Mouse (Mus musculus) monocyte, adult 2 months (primary cell): ENCODE data around the gene Ptpn1.
A peak's percentile ranks its signal among the peaks of the same experiment; 100 is the strongest.

Source experiments
- DNase-seq, 2 experiments: peaks; one replicate each; pipeline ENCODE4 v3.0.0; 2022; ENCODE audit warnings: low spot score in 2 of 2, low read depth in 1 of 2

The Ptpn1 gene

DNA sequence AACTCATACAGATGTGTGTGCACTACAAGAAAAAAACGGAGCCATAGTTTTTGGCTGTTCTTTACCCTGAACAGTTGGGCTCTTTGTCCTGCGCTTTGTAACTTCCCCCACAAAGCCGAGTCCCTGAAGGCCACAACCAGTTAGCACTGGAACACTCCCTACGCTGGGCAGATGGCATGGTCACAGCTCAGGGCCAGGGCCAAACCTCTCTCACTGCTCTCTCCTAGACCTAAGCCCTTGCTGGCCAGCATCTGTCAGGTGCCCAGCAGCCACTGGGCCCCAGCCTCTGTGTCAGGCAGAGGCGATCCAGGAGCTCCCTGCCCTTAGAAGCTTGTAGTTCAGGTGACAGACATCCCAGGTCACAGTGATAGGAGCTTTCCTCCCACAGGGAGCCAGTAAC is 13.6 kb downstream of the Ptpn1 start:
- DNase-seq, result no peak

DNA sequence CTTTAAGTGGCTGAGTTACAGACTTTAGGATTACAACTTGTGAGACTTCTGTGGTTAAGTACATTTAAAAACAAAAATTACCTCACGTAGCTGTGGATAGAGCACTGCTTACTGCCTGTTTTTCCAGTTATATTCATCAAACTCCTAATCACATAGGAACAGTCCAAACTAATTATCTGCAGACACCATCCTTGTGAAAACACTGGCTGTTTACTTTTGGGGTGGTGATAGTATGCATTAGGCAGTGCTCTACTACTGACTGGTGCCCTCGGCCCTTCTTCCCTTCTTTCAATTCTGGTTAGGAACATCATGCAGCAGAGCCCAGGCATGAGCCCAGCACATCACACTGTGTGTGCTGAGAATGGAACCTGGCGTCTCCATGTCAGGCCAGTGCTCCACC is 15.4 kb downstream of the Ptpn1 start:
- no peak for DNase-seq

DNA sequence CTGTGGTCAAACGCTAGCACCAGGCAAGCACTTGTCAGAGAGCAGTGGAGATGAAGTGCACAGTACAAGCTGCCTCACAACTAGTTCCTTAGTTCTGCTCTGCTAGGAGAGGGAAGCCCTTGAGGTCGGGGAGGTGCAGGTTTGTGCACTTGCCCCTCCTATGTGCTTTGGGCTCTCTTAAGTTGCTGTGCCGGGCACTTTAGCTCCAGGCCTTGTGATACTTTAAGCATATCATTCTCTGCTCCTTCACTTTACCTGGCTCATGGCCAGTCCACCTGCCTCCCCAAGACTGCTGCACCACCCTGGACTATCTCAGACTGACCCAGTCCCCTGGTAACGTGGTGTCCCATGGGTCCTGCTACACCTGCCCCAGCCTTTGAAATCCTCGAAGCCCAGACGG is 16.2 kb downstream of the Ptpn1 start:
- DNase-seq, result no peak

DNA sequence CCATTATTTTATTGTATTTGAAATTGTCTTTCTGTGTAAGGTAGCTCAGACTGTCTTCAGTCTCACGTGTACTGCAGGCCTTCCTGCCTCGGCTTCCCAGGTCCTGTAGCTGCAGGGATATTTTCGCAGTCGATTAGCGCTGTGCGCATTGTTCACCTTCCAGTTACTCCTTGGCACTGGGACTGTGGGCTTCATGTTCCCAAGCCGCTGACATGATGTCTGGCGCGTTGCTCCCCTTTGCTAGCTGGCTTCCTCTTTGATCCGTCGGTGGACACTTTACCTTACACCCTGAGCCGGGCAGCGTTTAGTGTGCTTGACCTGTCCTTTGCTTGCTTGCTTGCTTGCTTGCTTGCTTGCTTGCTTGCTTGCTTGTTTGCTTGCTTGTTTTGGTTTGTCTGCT is 16.7 kb downstream of the Ptpn1 start:
- DNase-seq, result no peak

DNA sequence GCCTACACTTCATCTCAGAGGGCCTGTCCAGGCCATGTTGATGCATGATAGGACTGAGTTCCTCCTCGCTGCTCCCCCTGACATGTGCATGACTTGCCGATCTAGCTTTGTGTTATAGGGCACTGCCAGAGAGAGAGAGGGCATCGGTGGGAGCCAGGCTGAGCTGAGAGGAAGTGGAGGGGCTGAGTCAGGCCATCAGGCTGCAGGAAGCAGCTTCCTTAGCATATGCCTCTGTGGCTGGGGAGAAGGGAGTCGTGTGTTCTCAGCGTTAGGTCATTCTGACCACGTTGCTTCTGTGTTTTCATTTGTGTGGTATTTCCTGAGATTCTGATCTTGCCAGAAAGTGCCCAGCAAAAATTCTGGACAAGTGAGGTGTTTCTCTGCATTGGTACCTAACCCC is 17.4 kb downstream of the Ptpn1 start:
- DNase-seq, result peak; percentile 60 to 66

DNA sequence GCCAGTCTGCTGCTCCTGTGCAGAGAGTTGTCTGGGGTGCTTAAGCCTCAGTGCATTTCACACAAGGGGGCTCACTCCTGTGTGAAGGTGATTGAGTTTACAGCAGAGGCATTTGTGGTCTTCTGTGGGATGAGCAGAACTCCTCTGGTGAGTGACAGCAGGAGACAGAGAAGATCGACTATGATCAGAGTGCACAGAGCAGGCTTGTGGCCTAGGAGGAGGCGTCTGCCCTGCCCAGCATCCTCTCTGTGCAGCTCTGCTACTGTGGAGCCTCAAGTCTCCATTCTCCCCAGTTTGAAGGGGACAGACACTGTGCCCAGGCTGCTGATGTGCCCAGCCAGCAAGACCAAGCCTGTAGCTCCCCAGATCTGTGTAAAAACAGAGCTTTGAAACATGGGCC is 18.0 kb downstream of the Ptpn1 start:
- no peak for DNase-seq

DNA sequence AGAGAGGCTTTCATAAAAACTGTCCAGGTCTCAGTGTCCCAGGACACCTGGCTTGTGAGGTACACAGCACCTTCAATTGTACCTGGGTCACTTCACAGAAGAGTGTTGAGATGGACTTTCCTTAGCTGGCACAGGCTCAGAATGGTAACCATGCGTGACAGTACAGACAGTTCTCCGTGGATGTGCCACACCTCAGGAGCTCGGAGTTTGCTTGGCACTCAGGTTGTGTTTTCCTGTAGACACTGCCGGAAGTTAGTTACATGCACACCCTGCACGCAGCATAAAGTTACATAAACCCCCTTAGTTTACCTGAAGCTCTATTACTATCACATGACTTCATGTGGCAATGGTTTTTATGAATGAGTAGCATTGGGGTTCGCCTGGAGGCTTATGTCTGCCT is 18.8 kb downstream of the Ptpn1 start:
- no peak for DNase-seq

DNA sequence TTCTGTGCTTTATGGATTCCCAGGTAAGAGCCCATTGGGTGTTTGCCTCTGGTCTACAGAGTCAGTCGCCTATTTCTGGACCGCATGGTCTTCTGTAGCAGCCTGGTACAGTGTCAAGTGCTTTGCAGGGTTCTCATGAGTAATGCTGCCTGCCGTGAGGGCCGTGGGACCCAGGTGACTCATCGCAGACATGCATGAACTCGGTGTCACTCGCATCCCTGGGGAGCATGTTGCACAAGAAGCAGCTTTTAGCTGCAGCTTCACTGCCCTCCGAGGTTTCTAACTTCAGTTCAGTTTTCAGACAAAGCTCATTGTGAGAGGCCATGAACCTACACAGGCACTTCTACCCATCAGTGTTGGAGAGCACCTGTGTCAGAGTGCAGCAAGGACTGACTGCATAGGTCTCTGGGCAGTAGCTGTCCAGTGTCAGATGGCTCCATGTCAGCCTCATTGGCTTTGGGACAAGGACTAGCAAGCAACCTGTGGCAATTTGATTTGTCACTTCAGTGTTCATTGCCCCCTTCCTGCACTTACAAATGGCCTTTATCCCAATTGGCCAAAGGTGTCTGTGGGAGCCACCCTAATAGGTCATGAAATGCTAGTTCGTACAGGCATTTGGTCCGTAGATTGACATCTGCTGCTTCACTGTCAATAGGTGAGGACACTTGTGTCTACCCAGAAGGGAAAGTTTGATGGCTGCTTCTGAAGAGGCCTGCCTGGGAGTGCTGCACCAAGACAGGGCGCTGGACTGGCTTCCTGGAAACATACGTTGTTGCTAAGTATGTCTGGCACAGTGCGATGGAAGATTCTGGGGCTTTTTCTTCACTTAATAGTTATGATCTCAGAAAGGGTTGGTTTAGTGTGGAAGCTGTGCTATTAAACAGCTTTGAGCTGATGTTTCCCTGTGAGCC is 19.7 kb downstream of the Ptpn1 start:
- DNase-seq, result no peak

DNA sequence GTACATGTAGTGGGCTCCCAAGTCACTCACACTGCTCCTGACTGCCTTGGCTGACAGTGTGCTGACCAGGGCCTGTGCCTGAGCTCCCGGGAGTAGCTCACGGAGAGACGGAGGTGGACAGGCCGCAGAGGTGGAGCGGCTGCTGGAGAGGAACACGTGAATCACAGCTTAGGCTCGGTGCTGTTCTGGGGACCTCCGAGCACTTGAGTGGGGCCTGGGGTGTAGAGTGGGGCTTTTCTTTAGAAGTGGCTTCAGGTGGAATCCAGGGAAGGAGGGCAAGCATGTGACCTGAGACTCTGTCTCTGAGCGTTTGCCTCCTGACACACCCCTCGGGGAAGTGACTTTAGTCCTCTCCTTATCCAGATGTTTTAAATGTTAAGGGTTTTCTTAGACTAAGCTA is 22.0 kb downstream of the Ptpn1 start:
- DNase-seq, result no peak

DNA sequence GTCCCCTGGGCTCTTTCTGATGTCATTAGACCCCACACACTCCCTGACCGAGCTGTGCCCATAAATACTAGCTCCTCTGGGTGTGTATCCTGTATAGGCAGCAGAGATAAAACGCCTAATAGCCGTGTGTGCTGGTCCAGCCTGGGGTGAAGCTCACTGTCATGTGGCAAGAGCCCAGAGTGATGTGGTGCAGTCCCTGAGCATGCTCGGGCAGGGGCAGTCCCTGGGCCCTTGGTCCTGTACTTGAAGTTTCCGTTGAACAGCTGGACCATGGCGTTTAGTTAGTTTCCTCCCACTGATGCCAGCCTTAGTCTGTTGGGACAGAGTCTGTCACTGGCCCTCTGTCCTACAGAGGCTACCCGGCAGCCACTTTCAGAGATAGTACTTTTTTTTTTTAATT is 23.1 kb downstream of the Ptpn1 start:
- no peak for DNase-seq

DNA sequence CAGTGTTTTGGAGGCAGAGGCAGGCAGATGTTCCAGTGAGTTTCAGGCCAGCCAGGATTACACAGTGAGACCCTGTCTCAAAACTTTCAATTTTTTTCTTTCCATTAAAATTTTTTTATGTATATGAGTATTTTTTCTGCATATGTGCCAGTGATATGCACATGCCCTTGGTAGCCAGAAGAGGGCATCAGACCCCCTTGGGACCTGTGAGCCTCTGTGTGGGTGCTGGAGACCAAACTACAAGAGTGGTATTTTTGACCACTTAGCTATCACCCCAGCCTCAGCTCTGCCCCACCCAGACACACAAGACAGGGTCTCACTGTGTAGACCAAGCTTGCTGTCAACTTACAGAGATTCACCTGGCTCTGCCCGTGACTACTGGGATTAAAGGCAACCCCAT is 25.7 kb downstream of the Ptpn1 start:
- no peak for DNase-seq

DNA sequence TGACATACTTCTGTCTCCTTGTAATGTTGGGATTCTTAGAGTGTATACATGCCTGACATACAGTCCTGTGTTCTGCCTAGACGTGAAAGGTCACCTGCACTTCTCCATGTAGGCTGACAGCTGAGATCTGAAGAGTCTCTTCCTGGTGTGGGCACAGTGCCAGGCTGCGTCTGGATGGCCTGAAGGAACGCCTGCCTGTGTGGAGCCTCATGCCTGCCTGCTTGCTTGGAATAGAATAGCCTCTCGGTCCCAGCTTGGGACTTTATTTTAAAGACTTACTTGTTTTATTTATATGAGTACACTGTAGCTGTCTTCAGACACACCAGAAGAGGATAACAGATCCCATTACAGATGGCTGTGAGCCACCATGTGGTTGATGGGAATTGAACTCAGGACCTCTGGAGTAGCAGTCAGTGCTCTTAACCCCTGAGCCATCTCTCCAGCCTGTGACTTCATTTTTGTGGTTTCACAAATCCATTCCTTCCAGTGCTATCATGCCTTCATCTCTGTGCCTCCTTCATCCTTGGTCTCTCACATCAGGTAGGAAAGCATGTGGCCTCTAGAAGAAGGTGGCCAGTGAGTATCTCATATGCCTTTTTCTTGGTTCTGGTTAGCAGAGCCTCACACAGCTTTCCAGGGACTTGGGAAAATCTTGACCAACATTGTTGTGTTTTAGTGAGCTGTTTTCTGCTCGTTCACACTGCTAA is 26.4 kb downstream of the Ptpn1 start:
- DNase-seq, result no peak

DNA sequence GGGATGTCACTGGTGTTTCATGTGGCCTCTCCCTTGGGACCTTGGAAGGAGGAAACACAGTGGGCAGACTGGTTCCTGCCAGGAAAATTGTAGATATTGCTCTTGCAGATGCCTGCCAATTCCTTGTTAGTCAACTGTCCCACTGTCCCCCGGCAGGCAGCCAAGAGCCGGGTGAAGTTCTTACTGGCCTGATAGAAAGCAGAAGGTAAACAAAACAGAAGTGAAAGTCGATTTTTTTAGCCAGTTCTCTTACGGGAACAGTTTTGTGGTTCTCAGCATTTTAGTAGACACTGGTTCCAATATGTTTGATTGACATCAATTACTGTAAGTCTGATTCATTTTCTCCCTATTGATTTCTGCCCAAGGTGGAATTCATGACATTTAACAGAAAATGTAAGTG is 27.0 kb downstream of the Ptpn1 start:
- DNase-seq, result peak; percentile 56 to 64

DNA sequence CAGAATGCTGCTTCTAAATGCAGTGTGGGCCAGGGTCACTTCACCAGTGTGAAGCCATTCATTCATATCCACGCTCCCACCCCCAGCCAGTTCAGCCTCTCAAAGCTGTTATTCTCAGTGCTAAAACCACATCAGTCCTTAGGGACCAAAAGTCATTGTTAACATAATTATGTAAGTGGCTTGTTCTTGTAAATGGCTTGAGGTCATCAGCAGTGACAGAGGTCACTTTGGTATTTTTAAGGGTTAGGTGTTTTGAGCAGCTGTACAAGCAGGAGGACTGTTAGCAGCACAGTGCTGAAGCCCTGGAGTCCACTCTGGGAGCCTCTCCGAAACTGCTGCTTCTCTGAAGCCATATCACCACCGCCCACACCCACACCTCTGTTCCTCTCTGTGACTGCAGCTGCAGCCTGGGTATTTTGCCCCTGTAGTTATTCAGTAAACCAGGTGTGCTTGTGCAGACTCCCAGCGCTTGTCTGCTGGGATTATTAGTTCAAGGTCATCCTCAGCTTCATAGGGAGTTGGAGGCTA is 27.6 kb downstream of the Ptpn1 start:
- DNase-seq, result no peak

DNA sequence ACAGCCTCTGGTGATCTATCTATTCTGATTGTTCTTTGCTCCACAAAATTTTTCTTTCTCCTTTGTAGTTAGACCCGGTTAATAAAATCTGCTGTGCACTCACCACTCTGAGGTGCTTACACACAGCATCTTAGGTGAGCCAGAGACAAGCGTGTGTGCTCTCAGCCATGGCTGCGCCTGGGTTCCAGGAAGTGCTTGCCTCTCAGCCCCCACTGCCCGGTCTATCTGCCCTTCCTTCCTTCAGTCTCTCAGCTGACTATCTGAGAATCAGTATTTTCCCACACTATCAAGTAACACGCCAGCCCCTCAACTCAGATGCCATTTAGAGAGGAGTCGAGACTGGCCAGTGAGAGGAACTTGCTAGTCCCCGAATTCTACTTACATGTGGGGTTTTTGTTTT is 28.1 kb downstream of the Ptpn1 start:
- no peak for DNase-seq

DNA sequence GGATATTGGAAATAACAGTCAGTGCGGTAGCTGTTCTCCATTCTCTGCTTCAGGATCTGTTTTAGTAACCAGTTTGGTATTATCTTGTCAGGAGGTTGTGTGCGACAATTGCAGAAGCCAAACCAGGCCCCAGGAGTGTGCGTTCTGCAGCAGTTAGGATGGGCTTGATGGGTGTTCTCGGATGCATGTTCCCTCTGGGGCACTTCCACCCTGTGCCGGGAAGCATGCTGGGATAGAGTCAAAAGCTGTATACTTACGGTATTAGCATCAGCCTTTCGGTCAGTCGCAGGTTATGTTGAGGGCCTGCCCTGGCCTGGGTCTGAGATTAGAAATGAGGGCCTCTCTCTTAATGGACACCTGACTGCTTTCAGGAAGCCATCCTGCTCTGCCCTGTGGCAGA is 28.7 kb downstream of the Ptpn1 start:
- no peak for DNase-seq

DNA sequence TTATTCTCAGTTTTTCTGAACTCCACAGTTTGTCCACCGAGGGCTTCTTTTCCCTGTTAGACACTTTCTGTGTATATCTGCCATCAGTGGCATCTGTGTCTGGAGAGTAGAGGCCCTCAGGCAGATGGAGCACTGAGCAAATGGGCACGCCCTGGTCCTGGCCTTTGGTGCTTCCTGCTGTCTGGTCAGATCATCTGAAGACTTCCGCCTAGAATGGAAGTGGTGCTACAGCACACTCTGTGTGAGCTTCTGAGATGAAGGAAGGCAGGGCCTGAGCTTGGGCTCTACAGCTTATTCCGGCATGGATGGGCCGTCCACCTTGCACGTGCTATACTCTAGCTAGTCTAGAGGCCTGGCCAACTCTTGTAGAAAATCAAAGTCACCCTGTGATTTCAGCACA is 30.5 kb downstream of the Ptpn1 start:
- no peak for DNase-seq

DNA sequence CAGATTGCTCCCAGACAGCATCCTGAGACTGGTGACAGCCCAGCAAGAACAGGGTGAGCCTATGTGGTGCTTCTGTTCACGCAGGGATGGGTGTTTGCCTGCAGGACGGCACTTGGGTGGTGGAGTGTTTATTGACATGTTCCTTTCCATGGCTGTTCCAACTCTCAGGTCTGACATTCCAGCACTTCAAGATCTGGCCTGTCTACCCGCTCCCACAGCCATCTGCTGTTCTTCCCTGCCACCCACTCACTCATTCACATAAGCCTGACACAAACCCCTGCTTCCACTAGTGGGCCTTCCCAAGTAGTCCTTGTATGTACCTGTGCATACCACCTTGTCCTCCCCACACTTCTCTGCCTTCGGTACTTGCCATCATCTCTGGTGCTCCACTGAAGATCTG is 31.3 kb downstream of the Ptpn1 start:
- no peak for DNase-seq

DNA sequence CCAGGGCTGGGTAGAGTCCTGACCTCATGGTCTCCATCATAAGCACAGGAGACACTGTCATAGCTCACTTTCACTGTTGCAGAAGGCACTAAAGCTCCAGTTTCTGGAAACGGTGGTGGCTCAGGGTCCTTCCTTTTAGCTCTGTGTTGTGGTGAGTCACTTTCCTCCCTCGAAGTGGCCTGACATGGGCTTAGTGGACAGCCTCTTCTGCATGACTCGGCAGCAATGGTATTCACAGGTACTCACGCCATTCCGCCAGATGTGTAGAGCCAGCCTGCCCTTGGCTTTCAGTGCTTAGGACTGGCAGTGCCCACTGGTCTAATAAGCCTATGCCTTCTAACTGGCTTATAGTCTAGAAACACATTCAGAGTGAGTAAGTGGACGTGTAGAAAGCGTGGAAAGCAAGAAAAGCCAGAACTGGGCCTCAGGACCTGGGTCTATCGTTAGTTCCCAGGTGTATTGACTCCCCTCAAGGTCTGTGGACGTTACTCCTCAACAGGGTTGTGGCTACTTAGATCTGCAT is 32.0 kb downstream of the Ptpn1 start:
- no peak for DNase-seq

DNA sequence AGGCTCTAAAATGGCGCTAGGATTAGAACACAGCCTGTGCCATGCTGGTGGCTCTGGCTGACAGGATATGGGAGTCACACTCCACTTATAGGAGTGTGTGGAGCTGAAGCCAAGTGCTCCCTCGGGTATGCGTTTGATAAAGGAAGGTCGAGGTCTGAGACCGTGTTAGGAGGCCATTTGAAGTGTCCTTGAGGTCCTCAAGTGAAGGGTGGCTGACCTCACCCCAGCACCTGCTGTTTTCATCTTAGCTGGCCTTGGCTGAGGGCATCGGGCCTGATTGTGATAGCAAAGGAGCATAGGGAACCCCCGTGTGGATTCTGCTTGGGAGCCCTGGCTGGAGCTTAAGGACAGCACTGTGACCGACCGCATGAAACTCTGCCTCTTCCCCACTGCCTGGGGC is 32.5 kb downstream of the Ptpn1 start:
- no peak for DNase-seq

DNA sequence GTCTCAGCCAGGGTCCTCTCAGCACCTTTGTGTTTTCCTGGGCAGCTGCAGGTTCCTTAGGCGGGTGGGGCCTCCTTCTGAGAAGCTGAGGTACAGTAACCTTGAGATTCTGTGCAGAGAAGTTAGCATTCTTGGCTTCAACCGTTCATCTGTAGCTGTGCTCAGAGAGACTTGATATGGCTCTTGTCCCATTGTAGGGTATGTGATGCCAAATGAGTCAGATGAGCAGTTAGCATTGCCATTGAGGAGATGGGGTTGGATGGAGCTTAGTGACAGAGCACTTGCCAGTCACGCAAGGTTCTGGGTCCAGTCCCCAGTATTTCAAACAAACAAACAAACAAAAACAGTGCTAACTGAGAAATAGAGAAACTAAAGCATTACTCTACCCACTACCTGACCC is 34.1 kb downstream of the Ptpn1 start:
- DNase-seq, result no peak

DNA sequence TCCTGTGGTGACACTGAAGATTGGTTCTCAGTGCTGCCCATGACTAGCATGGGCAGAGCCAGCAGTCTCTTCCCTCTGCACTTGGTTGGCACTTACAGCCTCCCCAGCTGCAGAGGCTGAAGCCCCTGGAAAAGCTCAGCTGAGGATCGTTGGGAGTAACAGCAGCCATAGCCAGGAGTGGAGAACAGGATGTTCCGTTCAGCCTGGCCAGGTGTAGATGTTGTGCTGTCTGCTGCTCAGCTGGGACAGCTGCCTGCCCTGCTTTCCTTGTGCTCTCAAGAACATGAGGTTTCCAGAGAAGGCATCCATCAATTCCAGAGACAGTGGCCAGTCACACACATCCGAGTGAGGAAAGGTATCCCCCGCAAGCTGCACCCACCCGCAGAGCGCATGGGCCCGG is 36.6 kb downstream of the Ptpn1 start:
- DNase-seq, result no peak
